Mouse (Mus musculus) layer of hippocampus, adult 2 months (tissue): ENCODE results near the gene Raf1. TPM values are rescaled to one million over a fixed set of nuclear protein-coding genes. Genes with fewer than 3 reads are reported as not detected.

Experiments
- DNase-seq, 2 experiments: peaks; one replicate each; pipeline ENCODE4 v3.0.0; 2022; ENCODE audit warnings: low spot score in 2 of 2
- H3K27ac ChIP-seq: fragments of 200-600 bp; 2 replicates; pipeline ENCODE4 v1.8.1; 2022
- H3K4me3 ChIP-seq: fragments of 200-600 bp; 2 replicates; pipeline ENCODE4 v1.8.1; 2022; ENCODE audit warnings: mild to moderate bottlenecking
- CTCF ChIP-seq: fragments of 200-600 bp; conservative IDR thresholded peaks from 2 replicates; pipeline ENCODE4 v1.8.1; 2022; ENCODE audit warnings: antibody characterized with exemption, mild to moderate bottlenecking, moderate library complexity
- total RNA-seq, 2 experiments: library from RNA; stranded (reverse); gene quantifications; 2 replicates each; pipeline ENCODE4 v1.2.3; 2021

The Raf1 gene
- total RNA-seq, 2 experiments from 2014 or later: 81.8 to 98.6 TPM

GRCm38 (mm10) chr6:115626121-115626520 is 50.3 kb downstream of the Raf1 start:
- no peak for TF ChIP-seq CTCF

GRCm38 (mm10) chr6:115620942-115621341 is 55.5 kb downstream of the Raf1 start:
- H3K4me3 ChIP-seq: no peak overlapping the region
- H3K27ac ChIP-seq: peak overlapping the region; percentile 7; the same call in 1 of the 2 replicates
- DNase-seq: no peak
- TF ChIP-seq CTCF: no peak

More at GRCm38 (mm10) chr6:115626121-115626520, 50.3 kb downstream of the Raf1 start:
- H3K4me3 ChIP-seq: no peak overlapping the region
- no peak overlapping the region for H3K27ac ChIP-seq
- DNase-seq: no peak

GRCm38 (mm10) chr6:115619818-115620217 is 56.6 kb downstream of the Raf1 start:
- no peak for TF ChIP-seq CTCF
- no peak for DNase-seq

GRCm38 (mm10) chr6:115615983-115616382 is 60.5 kb downstream of the Raf1 start:
- peak; percentile 47 for TF ChIP-seq CTCF
- Histone ChIP-seq H3K27ac (peak overlapping the region; percentile 57), H3K4me3 (no peak overlapping the region)
- DNase-seq: no peak

More at GRCm38 (mm10) chr6:115619818-115620217, 56.6 kb downstream of the Raf1 start:
- Histone ChIP-seq H3K27ac (peak overlapping the region; percentile 29; the same call in 1 of the 2 replicates), H3K4me3 (no peak overlapping the region)

- no peak for TF ChIP-seq CTCF
- no peak for DNase-seq
- H3K27ac ChIP-seq: peak overlapping the region; percentile 62; the same call in 1 of the 2 replicates
- H3K4me3 ChIP-seq: no peak overlapping the region
These were observed 62.6 kb downstream of the Raf1 start for GRCm38 (mm10) chr6:115613793-115614192.

- no peak for TF ChIP-seq CTCF
- H3K4me3 ChIP-seq: no peak overlapping the region
- no peak for DNase-seq
- H3K27ac ChIP-seq: no peak overlapping the region
These were observed 66.1 kb downstream of the Raf1 start for GRCm38 (mm10) chr6:115610301-115610700.

GRCm38 (mm10) chr6:115609121-115609520 is 67.3 kb downstream of the Raf1 start:
- Histone ChIP-seq H3K27ac (peak overlapping the region; percentile 92; the same call in 1 of the 2 replicates), H3K4me3 (no peak overlapping the region)
- peak; percentile 72 for TF ChIP-seq CTCF
- DNase-seq: no peak

GRCm38 (mm10) chr6:115607429-115607828 is 69.0 kb downstream of the Raf1 start:
- H3K4me3 ChIP-seq: no peak overlapping the region; the same call in 1 of the 2 replicates
- no peak for TF ChIP-seq CTCF
- peak; percentile 37 to 50 for DNase-seq
- H3K27ac ChIP-seq: peak overlapping the region; percentile 92

- no peak for TF ChIP-seq CTCF
- Histone ChIP-seq H3K27ac (peak overlapping the region; percentile 92), H3K4me3 (no peak overlapping the region)
- no peak for DNase-seq
These were observed 70.0 kb downstream of the Raf1 start for GRCm38 (mm10) chr6:115606461-115606860.

- TF ChIP-seq CTCF: no peak
- H3K27ac ChIP-seq: peak within 1 kb of the TSS; percentile 91
- DNase-seq: peak; percentile 63 to 87
- H3K4me3 ChIP-seq: peak within 1 kb of the TSS; percentile 90
These were observed 74.5 kb downstream of the Raf1 start, which contains the start of gene Mkrn2 for GRCm38 (mm10) chr6:115601715-115602523. Gene Mkrn2, plus strand, starts transcription at chr6:115601902.

GRCm38 (mm10) chr6:115601322-115601714 is 75.1 kb downstream of the Raf1 start:
- TF ChIP-seq CTCF: peak; percentile 43; the same call in 1 of the 2 replicates
- peak overlapping the region; percentile 91; the same call in 1 of the 2 replicates for H3K27ac ChIP-seq
- H3K4me3 ChIP-seq: peak overlapping the region; percentile 90
- DNase-seq: no peak

GRCm38 (mm10) chr6:115595667-115596066 is 80.8 kb downstream of the Raf1 start:
- no peak for DNase-seq
- Histone ChIP-seq H3K27ac (no peak overlapping the region), H3K4me3 (no peak overlapping the region)
- TF ChIP-seq CTCF: no peak

- TF ChIP-seq CTCF: no peak
- Histone ChIP-seq H3K4me3 (no peak overlapping the region), H3K27ac (no peak overlapping the region)
These were observed 82.0 kb downstream of the Raf1 start for GRCm38 (mm10) chr6:115594463-115594862.

GRCm38 (mm10) chr6:115593252-115593651 is 83.2 kb downstream of the Raf1 start:
- no peak overlapping the region for H3K27ac ChIP-seq
- no peak for DNase-seq
- TF ChIP-seq CTCF: no peak
- no peak overlapping the region for H3K4me3 ChIP-seq

More at GRCm38 (mm10) chr6:115594463-115594862, 82.0 kb downstream of the Raf1 start:
- no peak for DNase-seq
